Mouse (Mus musculus): ENCODE results near the gene Traf1. TPM values are rescaled to one million over a fixed set of nuclear protein-coding genes. Genes with fewer than 3 reads are reported as not detected.

Gene Traf1
- 30.3 and 33.2 TPM in 2 replicates for polyA plus RNA-seq (2015; fragmentation: Nextera tagmentation; extraction: Ambion mirVana)

DNA sequence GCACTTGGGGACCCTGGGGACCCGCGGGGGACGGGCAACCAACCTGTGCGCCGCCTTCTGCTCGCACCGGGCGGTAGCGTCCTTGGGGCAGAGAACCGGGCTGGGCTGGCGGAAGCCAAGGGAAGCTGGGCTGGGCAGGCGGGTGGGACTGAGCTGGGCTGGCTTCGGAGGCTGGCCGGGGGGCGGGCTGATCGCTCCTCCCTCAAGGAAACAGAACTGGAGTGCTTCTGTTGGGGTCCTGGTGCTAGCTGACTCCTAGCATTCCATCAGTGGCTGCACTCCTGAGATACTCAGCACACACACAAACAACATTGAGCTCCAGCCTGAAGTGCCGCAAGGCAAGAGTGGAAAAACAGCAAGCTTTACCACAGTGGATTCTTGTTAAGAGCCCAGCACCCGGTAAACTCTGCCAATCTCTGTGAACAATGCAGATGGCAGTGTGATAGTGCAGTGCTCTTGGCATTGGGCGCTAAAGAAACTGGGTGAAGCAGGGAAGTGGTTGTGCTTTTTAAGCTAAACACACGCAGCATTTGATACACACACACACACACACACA is at the start of gene Traf1:
Gene Traf1 (minus strand): TSS at position 292 of the 556 bp plus-strand sequence.
- Histone ChIP-seq H3K4me2 (replicated peaks; ENCODE audit: low read depth, low read length) (peak within 1 kb of the TSS; percentile 58), H3K4me1 (ENCODE audit: insufficient read depth, low read length) (peaks cover 23% of the 10 kb centered on the region), H3K27ac (ENCODE audit: low read length) (peak within 1 kb of the TSS; percentile 83), H3K9me3 (ENCODE audit: low read length) (no peaks in the 10 kb centered on the region), H3K36me3 (ENCODE audit: insufficient read depth, low read length) (no peaks in the 10 kb centered on the region), H3K27me3 (ENCODE audit: insufficient read depth, low read length) (no peaks in the 10 kb centered on the region), H3K4me3 (ENCODE audit: low read length) (peak within 1 kb of the TSS; percentile 45), H3K9ac (replicated peaks; ENCODE audit: low read length) (peak within 1 kb of the TSS; percentile 60)
- ATAC-seq (ENCODE audit: low FRiP score, low TSS enrichment), result peak; percentile 79
- WGBS, result 14% methylated on average over 20 of the region's 20 CpGs

GRCm38 (mm10) chr2:34998956-34999355 is 37.4 kb upstream of the Traf1 start:
- H3K4me1 ChIP-seq (ENCODE audit: insufficient read depth, low read length), result no peaks in the 10 kb centered on the region
- H3K9me3 ChIP-seq (ENCODE audit: low read length), result no peaks in the 10 kb centered on the region
- H3K27me3 ChIP-seq (ENCODE audit: insufficient read depth, low read length), result no peaks in the 10 kb centered on the region
- no peak overlapping the region for H3K4me3 ChIP-seq (ENCODE audit: low read length)
- no peak overlapping the region for H3K9ac ChIP-seq (replicated peaks; ENCODE audit: low read length)
- ATAC-seq (ENCODE audit: low FRiP score, low TSS enrichment), result no peak
- H3K27ac ChIP-seq (ENCODE audit: low read length), result no peak overlapping the region
- no peaks in the 10 kb centered on the region for H3K36me3 ChIP-seq (ENCODE audit: insufficient read depth, low read length)
- H3K4me2 ChIP-seq (replicated peaks; ENCODE audit: low read depth, low read length), result no peak overlapping the region
- 83% methylated on average over 9 of the region's 9 CpGs for WGBS

GRCm38 (mm10) chr2:34996506-34996905 is 34.9 kb upstream of the Traf1 start:
- no peak for ATAC-seq (ENCODE audit: low FRiP score, low TSS enrichment)
- Histone ChIP-seq H3K4me1 (ENCODE audit: insufficient read depth, low read length) (0 out of 2 replicates have a peak, but pooled peaks cover 4% of the 10 kb centered on the region), H3K27ac (ENCODE audit: low read length) (no peak overlapping the region), H3K4me2 (replicated peaks; ENCODE audit: low read depth, low read length) (no peak overlapping the region), H3K9me3 (ENCODE audit: low read length) (no peaks in the 10 kb centered on the region), H3K4me3 (ENCODE audit: low read length) (no peak overlapping the region), H3K27me3 (ENCODE audit: insufficient read depth, low read length) (no peaks in the 10 kb centered on the region; the same call in 1 of the 2 replicates), H3K36me3 (ENCODE audit: insufficient read depth, low read length) (no peaks in the 10 kb centered on the region), H3K9ac (replicated peaks; ENCODE audit: low read length) (no peak overlapping the region)
- 79% methylated on average over 5 of the region's 5 CpGs for WGBS

GRCm38 (mm10) chr2:34993696-34994356 is 32.3 kb upstream of the Traf1 start:
- no peaks in the 10 kb centered on the region for H3K36me3 ChIP-seq (ENCODE audit: insufficient read depth, low read length)
- H3K4me2 ChIP-seq (replicated peaks; ENCODE audit: low read depth, low read length), result no peak overlapping the region
- H3K27ac ChIP-seq (ENCODE audit: low read length), result no peak overlapping the region
- WGBS, result 75% methylated on average over 5 of the region's 5 CpGs
- H3K27me3 ChIP-seq (ENCODE audit: insufficient read depth, low read length), result no peaks in the 10 kb centered on the region; the same call in 1 of the 2 replicates
- 0 out of 2 replicates have a peak, but pooled peaks cover 4% of the 10 kb centered on the region for H3K4me1 ChIP-seq (ENCODE audit: insufficient read depth, low read length)
- H3K4me3 ChIP-seq (ENCODE audit: low read length), result no peak overlapping the region
- no peak for ATAC-seq (ENCODE audit: low FRiP score, low TSS enrichment)
- H3K9me3 ChIP-seq (ENCODE audit: low read length), result no peaks in the 10 kb centered on the region
- H3K9ac ChIP-seq (replicated peaks; ENCODE audit: low read length), result no peak overlapping the region

- H3K4me3 ChIP-seq (ENCODE audit: low read length), result no peak overlapping the region
- H3K9me3 ChIP-seq (ENCODE audit: low read length), result no peaks in the 10 kb centered on the region
- no peak for ATAC-seq (ENCODE audit: low FRiP score, low TSS enrichment)
- H3K27me3 ChIP-seq (ENCODE audit: insufficient read depth, low read length), result no peaks in the 10 kb centered on the region; the same call in 1 of the 2 replicates
- 27% methylated on average over 9 of the region's 9 CpGs for WGBS
- H3K9ac ChIP-seq (replicated peaks; ENCODE audit: low read length), result no peak overlapping the region
- 0 out of 2 replicates have a peak, but pooled peaks cover 4% of the 10 kb centered on the region for H3K4me1 ChIP-seq (ENCODE audit: insufficient read depth, low read length)
- H3K27ac ChIP-seq (ENCODE audit: low read length), result no peak overlapping the region
- H3K36me3 ChIP-seq (ENCODE audit: insufficient read depth, low read length), result no peaks in the 10 kb centered on the region
- H3K4me2 ChIP-seq (replicated peaks; ENCODE audit: low read depth, low read length), result no peak overlapping the region
Observed at GRCm38 (mm10) chr2:34992729-34993695, 31.4 kb upstream of the Traf1 start.

GRCm38 (mm10) chr2:34991966-34992365 is 30.4 kb upstream of the Traf1 start:
- H3K9ac ChIP-seq (replicated peaks; ENCODE audit: low read length), result no peak overlapping the region
- no peaks in the 10 kb centered on the region for H3K9me3 ChIP-seq (ENCODE audit: low read length)
- ATAC-seq (ENCODE audit: low FRiP score, low TSS enrichment), result no peak
- H3K4me3 ChIP-seq (ENCODE audit: low read length), result no peak overlapping the region
- H3K4me1 ChIP-seq (ENCODE audit: insufficient read depth, low read length), result 0 out of 2 replicates have a peak, but pooled peaks cover 4% of the 10 kb centered on the region
- no peak overlapping the region for H3K4me2 ChIP-seq (replicated peaks; ENCODE audit: low read depth, low read length)
- H3K27me3 ChIP-seq (ENCODE audit: insufficient read depth, low read length), result no peaks in the 10 kb centered on the region; the same call in 1 of the 2 replicates
- no peaks in the 10 kb centered on the region for H3K36me3 ChIP-seq (ENCODE audit: insufficient read depth, low read length)
- no peak overlapping the region for H3K27ac ChIP-seq (ENCODE audit: low read length)
- 71% methylated on average over 3 of the region's 3 CpGs for WGBS

GRCm38 (mm10) chr2:34989749-34990148 is 28.2 kb upstream of the Traf1 start:
- Histone ChIP-seq H3K36me3 (ENCODE audit: insufficient read depth, low read length) (no peaks in the 10 kb centered on the region), H3K9ac (replicated peaks; ENCODE audit: low read length) (no peak overlapping the region), H3K9me3 (ENCODE audit: low read length) (no peaks in the 10 kb centered on the region), H3K4me2 (replicated peaks; ENCODE audit: low read depth, low read length) (no peak overlapping the region), H3K27ac (ENCODE audit: low read length) (no peak overlapping the region), H3K4me1 (ENCODE audit: insufficient read depth, low read length) (0 out of 2 replicates have a peak, but pooled peaks cover 4% of the 10 kb centered on the region), H3K27me3 (ENCODE audit: insufficient read depth, low read length) (no peaks in the 10 kb centered on the region; the same call in 1 of the 2 replicates), H3K4me3 (ENCODE audit: low read length) (no peak overlapping the region)
- 46% methylated on average over 1 of the region's 1 CpGs for WGBS
- no peak for ATAC-seq (ENCODE audit: low FRiP score, low TSS enrichment)

DNA sequence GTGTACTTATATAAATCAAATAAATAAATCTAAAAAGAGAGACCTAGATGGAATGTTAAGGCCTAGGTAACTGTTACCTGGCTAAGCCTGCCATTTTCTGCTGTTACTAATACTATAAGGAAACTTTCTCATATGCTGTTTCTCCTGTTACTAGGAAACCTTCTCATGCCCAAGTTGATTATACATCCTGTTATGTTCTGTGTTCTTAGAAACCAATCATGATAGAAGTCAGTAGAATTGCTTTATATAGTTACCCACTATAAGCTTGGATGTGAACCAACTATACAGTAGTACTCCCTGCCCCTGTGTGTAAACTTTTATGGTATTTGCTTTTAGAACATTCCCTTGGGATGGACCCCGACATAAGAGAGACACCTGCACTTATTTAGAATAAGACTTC is 26.0 kb upstream of the Traf1 start:
- Histone ChIP-seq H3K9me3 (ENCODE audit: low read length) (no peaks in the 10 kb centered on the region), H3K36me3 (ENCODE audit: insufficient read depth, low read length) (no peaks in the 10 kb centered on the region), H3K9ac (replicated peaks; ENCODE audit: low read length) (no peak overlapping the region), H3K4me3 (ENCODE audit: low read length) (no peak overlapping the region), H3K27ac (ENCODE audit: low read length) (no peak overlapping the region), H3K4me1 (ENCODE audit: insufficient read depth, low read length) (peaks cover 11% of the 10 kb centered on the region; the same call in 1 of the 2 replicates), H3K27me3 (ENCODE audit: insufficient read depth, low read length) (no peaks in the 10 kb centered on the region; the same call in 1 of the 2 replicates), H3K4me2 (replicated peaks; ENCODE audit: low read depth, low read length) (no peak overlapping the region)
- 68% methylated on average over 1 of the region's 1 CpGs for WGBS
- no peak for ATAC-seq (ENCODE audit: low FRiP score, low TSS enrichment)

- H3K27me3 ChIP-seq (ENCODE audit: insufficient read depth, low read length), result no peaks in the 10 kb centered on the region
- H3K36me3 ChIP-seq (ENCODE audit: insufficient read depth, low read length), result no peaks in the 10 kb centered on the region
- WGBS, result 79% methylated on average over 8 of the region's 8 CpGs
- no peak for ATAC-seq (ENCODE audit: low FRiP score, low TSS enrichment)
- H3K4me3 ChIP-seq (ENCODE audit: low read length), result no peak overlapping the region
- no peaks in the 10 kb centered on the region for H3K9me3 ChIP-seq (ENCODE audit: low read length)
- H3K4me1 ChIP-seq (ENCODE audit: insufficient read depth, low read length), result peaks cover 22% of the 10 kb centered on the region; the same call in 1 of the 2 replicates
- H3K4me2 ChIP-seq (replicated peaks; ENCODE audit: low read depth, low read length), result no peak overlapping the region
- H3K27ac ChIP-seq (ENCODE audit: low read length), result no peak overlapping the region
- H3K9ac ChIP-seq (replicated peaks; ENCODE audit: low read length), result no peak overlapping the region
Observed at GRCm38 (mm10) chr2:34984885-34985284, 23.3 kb upstream of the Traf1 start.
